Mouse (Mus musculus) kidney, adult 11 months (tissue): ENCODE measurements around the gene Vmn2r18.

Experiments
- DNase-seq: peaks from one replicate; pipeline ENCODE4 v3.0.0; 2022

The Vmn2r18 gene

GRCm38 (mm10) chr5:151605921-151606320 is at the start of gene Vmn2r18:
Gene Vmn2r18 (minus strand): TSS chr5:151606021.
- DNase-seq: no peak

GRCm38 (mm10) chr5:151651411-151651784 is 45.6 kb upstream of the Vmn2r18 start:
- no peak for DNase-seq

- peak; percentile 90 for DNase-seq
Observed at GRCm38 (mm10) chr5:151650700-151651410, 45.0 kb upstream of the Vmn2r18 start, which contains the start of gene Rfc3. Gene Rfc3 (minus strand): TSS chr5:151651242.

GRCm38 (mm10) chr5:151644845-151645244 is 39.0 kb upstream of the Vmn2r18 start:
- no peak for DNase-seq

GRCm38 (mm10) chr5:151642867-151643266 is 37.0 kb upstream of the Vmn2r18 start:
- DNase-seq: no peak

- no peak for DNase-seq
Observed at GRCm38 (mm10) chr5:151642102-151642501, 36.3 kb upstream of the Vmn2r18 start.

GRCm38 (mm10) chr5:151601696-151602095 is 4.1 kb downstream of the Vmn2r18 start:
- DNase-seq: peak; percentile 1
